Mouse (Mus musculus): ENCODE data around the gene Tubb4b. TPM values are rescaled to one million over a fixed set of nuclear protein-coding genes. Genes with fewer than 3 reads are reported as not detected.
A peak's percentile ranks its signal among the peaks of the same experiment; 100 is the strongest.
"Not testable (repeated sequence)": the region's sequence is repeated elsewhere in the genome, so short reads cannot be mapped to it uniquely, and the experiment has no call there.

The Tubb4b gene
- polyA plus RNA-seq, 1 experiment, result 605 TPM

DNA sequence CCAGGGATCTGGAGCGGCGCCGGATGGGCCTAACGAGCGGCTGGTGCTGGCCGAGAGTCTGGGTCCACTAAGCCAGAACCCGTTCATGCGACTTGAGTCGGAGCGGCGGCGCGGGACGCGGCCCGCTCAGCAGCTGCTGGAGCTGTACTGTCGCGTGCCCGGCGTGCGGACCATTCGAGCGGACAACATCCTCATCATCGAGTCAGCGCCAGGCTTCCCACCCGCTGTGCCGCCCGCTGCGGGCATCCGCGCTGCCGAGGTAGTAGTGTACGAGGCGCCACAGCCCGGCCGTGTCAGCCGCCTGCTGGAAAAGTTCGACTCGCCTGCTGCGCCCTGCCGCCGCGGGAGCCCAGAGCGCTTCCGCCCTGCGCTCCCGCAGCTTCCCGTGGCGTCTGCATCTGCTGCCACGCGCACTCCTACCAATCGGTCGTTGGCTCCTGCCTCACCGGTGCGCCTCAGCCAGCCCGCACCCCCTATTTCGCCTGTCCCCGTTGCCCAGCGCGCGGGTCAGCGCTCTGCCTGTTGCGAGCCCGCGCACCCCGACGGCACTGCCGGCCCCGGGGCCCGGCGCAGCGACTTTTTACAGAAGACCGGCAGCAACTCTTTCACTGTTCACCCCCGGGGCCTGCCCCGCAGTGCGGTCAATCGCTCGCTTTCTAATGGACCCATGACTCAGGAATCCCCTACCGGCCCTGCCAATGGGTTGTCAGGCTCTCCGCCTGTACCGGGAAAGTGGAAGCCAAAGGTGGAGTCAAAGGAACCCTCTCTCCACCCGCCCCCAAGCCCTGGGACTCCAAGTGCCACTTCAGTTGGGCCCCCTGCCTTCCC, 38.5 kb upstream of the Tubb4b start:
- peaks cover 5% of the 10 kb centered on the region for H3K4me1 ChIP-seq (ENCODE audit: control insufficient read depth, insufficient read depth, low read length)
- H3K9me3 ChIP-seq (replicated peaks; ENCODE audit: control insufficient read depth, insufficient read depth, low read length, poor library complexity, severe bottlenecking), result no peaks in the 10 kb centered on the region
- peak overlapping the region; percentile 78 for H3K4me3 ChIP-seq (ENCODE audit: low read depth, low read length)
- H3K9ac ChIP-seq (ENCODE audit: low read depth, poor library complexity, severe bottlenecking), result peak overlapping the region; percentile 77
- H3K27me3 ChIP-seq (ENCODE audit: control insufficient read depth, insufficient read depth, low read length, poor library complexity, severe bottlenecking), result no peaks in the 10 kb centered on the region
- H3K36me3 ChIP-seq (ENCODE audit: control insufficient read depth, insufficient read depth, low read length, poor library complexity, severe bottlenecking), result no peaks in the 10 kb centered on the region
- H3K27ac ChIP-seq (ENCODE audit: insufficient read depth, low read length), result no peak overlapping the region
- TF ChIP-seq CTCF (IDR thresholded peaks at IDR 0.05; ENCODE audit: low read depth, low read length), result no peak
- TF ChIP-seq EP300 (IDR thresholded peaks at IDR 0.05; ENCODE audit: insufficient read depth, low read depth, low read length), result no peak
- TF ChIP-seq POLR2A (IDR thresholded peaks at IDR 0.05; ENCODE audit: insufficient read depth, low read length), result no peak

- peak within 1 kb of the TSS; percentile 78 for H3K27ac ChIP-seq (ENCODE audit: insufficient read depth, low read length)
- no peak for TF ChIP-seq CTCF (IDR thresholded peaks at IDR 0.05; ENCODE audit: low read depth, low read length)
- TF ChIP-seq EP300 (IDR thresholded peaks at IDR 0.05; ENCODE audit: insufficient read depth, low read depth, low read length), result no peak
- TF ChIP-seq POLR2A (IDR thresholded peaks at IDR 0.05; ENCODE audit: insufficient read depth, low read length), result no peak
- peak within 1 kb of the TSS; percentile 84 for H3K4me3 ChIP-seq (ENCODE audit: low read depth, low read length)
- no peaks in the 10 kb centered on the region for H3K27me3 ChIP-seq (ENCODE audit: control insufficient read depth, insufficient read depth, low read length, poor library complexity, severe bottlenecking)
- no peaks in the 10 kb centered on the region for H3K36me3 ChIP-seq (ENCODE audit: control insufficient read depth, insufficient read depth, low read length, poor library complexity, severe bottlenecking)
- peak within 1 kb of the TSS; percentile 77 for H3K9ac ChIP-seq (ENCODE audit: low read depth, poor library complexity, severe bottlenecking)
- no peaks in the 10 kb centered on the region for H3K9me3 ChIP-seq (replicated peaks; ENCODE audit: control insufficient read depth, insufficient read depth, low read length, poor library complexity, severe bottlenecking)
- peaks cover 5% of the 10 kb centered on the region for H3K4me1 ChIP-seq (ENCODE audit: control insufficient read depth, insufficient read depth, low read length)
Observed at GRCm38 (mm10) chr2:25262291-25262767, 37.8 kb upstream of the Tubb4b start, which contains the start of gene Tprn. TSS of gene Tprn (plus strand) at chr2:25262618.

GRCm38 (mm10) chr2:25261870-25262269, 37.4 kb upstream of the Tubb4b start:
- Histone ChIP-seq H3K36me3 (ENCODE audit: control insufficient read depth, insufficient read depth, low read length, poor library complexity, severe bottlenecking) (no peaks in the 10 kb centered on the region), H3K9me3 (replicated peaks; ENCODE audit: control insufficient read depth, insufficient read depth, low read length, poor library complexity, severe bottlenecking) (no peaks in the 10 kb centered on the region), H3K9ac (ENCODE audit: low read depth, poor library complexity, severe bottlenecking) (peak overlapping the region; percentile 65), H3K4me3 (ENCODE audit: low read depth, low read length) (peak overlapping the region; percentile 84), H3K27ac (ENCODE audit: insufficient read depth, low read length) (peak overlapping the region; percentile 78), H3K4me1 (ENCODE audit: control insufficient read depth, insufficient read depth, low read length) (peaks cover 5% of the 10 kb centered on the region), H3K27me3 (ENCODE audit: control insufficient read depth, insufficient read depth, low read length, poor library complexity, severe bottlenecking) (no peaks in the 10 kb centered on the region)
- TF ChIP-seq EP300 (IDR thresholded peaks at IDR 0.05; ENCODE audit: insufficient read depth, low read depth, low read length) (no peak), POLR2A (IDR thresholded peaks at IDR 0.05; ENCODE audit: insufficient read depth, low read length) (no peak), CTCF (IDR thresholded peaks at IDR 0.05; ENCODE audit: low read depth, low read length) (no peak)

DNA sequence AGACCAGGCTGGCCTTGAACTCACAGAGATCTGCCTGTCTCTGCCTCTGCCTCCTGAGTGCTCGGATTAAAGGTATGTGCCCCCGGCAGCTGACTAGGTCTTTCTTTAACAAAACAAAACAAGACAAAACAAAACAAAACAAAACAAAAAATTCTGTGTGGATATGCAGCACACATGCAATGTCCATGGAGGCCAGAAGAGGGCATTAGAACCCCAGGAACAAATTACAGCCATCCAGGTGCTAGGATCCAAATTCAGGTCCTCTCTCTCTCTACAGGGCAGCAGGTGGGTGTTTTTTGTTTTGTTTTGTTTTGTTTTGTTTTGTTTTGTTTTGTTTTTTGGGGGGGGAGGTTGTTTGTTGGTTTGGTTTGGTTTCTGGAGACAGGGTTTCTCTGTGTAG, 34.4 kb upstream of the Tubb4b start:
- H3K36me3 ChIP-seq (ENCODE audit: control insufficient read depth, insufficient read depth, low read length, poor library complexity, severe bottlenecking), result no peaks in the 10 kb centered on the region
- no peak overlapping the region for H3K4me3 ChIP-seq (ENCODE audit: low read depth, low read length)
- no peaks in the 10 kb centered on the region for H3K9me3 ChIP-seq (replicated peaks; ENCODE audit: control insufficient read depth, insufficient read depth, low read length, poor library complexity, severe bottlenecking)
- no peak overlapping the region for H3K9ac ChIP-seq (ENCODE audit: low read depth, poor library complexity, severe bottlenecking)
- H3K4me1 ChIP-seq (ENCODE audit: control insufficient read depth, insufficient read depth, low read length), result peaks cover under 1% of the 10 kb centered on the region
- no peak overlapping the region for H3K27ac ChIP-seq (ENCODE audit: insufficient read depth, low read length)
- TF ChIP-seq EP300 (IDR thresholded peaks at IDR 0.05; ENCODE audit: insufficient read depth, low read depth, low read length), result no peak
- TF ChIP-seq CTCF (IDR thresholded peaks at IDR 0.05; ENCODE audit: low read depth, low read length), result peak; percentile 23
- no peak for TF ChIP-seq POLR2A (IDR thresholded peaks at IDR 0.05; ENCODE audit: insufficient read depth, low read length)
- no peaks in the 10 kb centered on the region for H3K27me3 ChIP-seq (ENCODE audit: control insufficient read depth, insufficient read depth, low read length, poor library complexity, severe bottlenecking)

GRCm38 (mm10) chr2:25257250-25257649, 32.7 kb upstream of the Tubb4b start:
- H3K36me3 ChIP-seq (ENCODE audit: control insufficient read depth, insufficient read depth, low read length, poor library complexity, severe bottlenecking); H3K4me3 ChIP-seq (ENCODE audit: low read depth, low read length); H3K4me1 ChIP-seq (ENCODE audit: control insufficient read depth, insufficient read depth, low read length); H3K9me3 ChIP-seq (replicated peaks; ENCODE audit: control insufficient read depth, insufficient read depth, low read length, poor library complexity, severe bottlenecking); H3K9ac ChIP-seq (ENCODE audit: low read depth, poor library complexity, severe bottlenecking); H3K27me3 ChIP-seq (ENCODE audit: control insufficient read depth, insufficient read depth, low read length, poor library complexity, severe bottlenecking); H3K27ac ChIP-seq (ENCODE audit: insufficient read depth, low read length): not testable (repeated sequence)

DNA sequence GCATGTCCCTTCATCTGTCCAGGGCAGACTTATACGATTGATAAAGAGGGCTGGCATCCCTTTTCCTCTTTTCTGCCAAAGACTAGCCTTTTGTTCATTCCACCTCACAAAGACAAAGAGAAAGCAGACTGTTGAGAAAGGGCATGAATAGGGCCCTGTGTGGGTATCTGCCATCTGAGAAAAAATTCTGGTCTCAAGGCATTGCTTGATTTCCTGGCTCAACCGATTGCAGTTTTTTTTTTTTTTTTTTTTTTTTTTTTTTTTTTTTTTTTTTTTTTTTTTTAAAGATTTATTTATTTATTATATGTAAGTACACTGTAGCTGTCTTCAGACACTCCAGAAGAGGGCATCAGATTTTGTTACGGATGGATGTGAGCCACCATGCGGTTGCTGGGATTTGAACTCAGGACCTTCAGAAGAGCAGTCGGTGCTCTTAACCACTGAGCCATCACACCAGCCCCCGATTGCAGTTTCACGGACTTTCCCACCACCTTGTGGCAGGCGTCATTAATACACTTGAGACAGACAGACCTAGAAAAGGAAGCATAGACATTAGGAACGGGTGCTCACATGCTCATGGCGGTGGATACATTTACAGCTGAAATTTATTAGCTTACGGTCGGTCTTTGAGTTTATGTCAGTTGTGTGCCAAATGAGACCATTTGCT, 32.1 kb upstream of the Tubb4b start:
- H3K36me3 ChIP-seq (ENCODE audit: control insufficient read depth, insufficient read depth, low read length, poor library complexity, severe bottlenecking); H3K27me3 ChIP-seq (ENCODE audit: control insufficient read depth, insufficient read depth, low read length, poor library complexity, severe bottlenecking); H3K27ac ChIP-seq (ENCODE audit: insufficient read depth, low read length); H3K9me3 ChIP-seq (replicated peaks; ENCODE audit: control insufficient read depth, insufficient read depth, low read length, poor library complexity, severe bottlenecking); H3K4me1 ChIP-seq (ENCODE audit: control insufficient read depth, insufficient read depth, low read length): not testable (repeated sequence)
- H3K4me3 ChIP-seq (ENCODE audit: low read depth, low read length), result peak overlapping the region; percentile 28
- peak; percentile 34 for TF ChIP-seq CTCF (IDR thresholded peaks at IDR 0.05; ENCODE audit: low read depth, low read length)
- H3K9ac ChIP-seq (ENCODE audit: low read depth, poor library complexity, severe bottlenecking), result peak overlapping the region; percentile 68

Measured in ES-Bruce4 (cell line).